Mouse (Mus musculus) ES-Bruce4 (cell line): ENCODE results near the gene Hspa12b. TPM values are rescaled to one million over a fixed set of nuclear protein-coding genes. Genes with fewer than 3 reads are reported as not detected.

Source experiments
- H3K27ac ChIP-seq: 2 replicates; pipeline ENCODE4 v1.5.1; 2012; ENCODE audit warnings: low read length, inconsistent platforms; ENCODE audit not compliant: insufficient read depth
- H3K27me3 ChIP-seq: 2 replicates; pipeline ENCODE4 v1.6.1; 2012; ENCODE audit warnings: mild to moderate bottlenecking, low read length, inconsistent platforms; ENCODE audit not compliant: control insufficient read depth, poor library complexity, insufficient read depth, severe bottlenecking
- H3K36me3 ChIP-seq: 2 replicates; pipeline ENCODE4 v1.6.1; 2012; ENCODE audit warnings: inconsistent platforms, mild to moderate bottlenecking, low read length, moderate library complexity; ENCODE audit not compliant: control insufficient read depth, poor library complexity, insufficient read depth, severe bottlenecking
- H3K4me1 ChIP-seq: one replicate; pipeline ENCODE4 v1.8.1; 2011; ENCODE audit warnings: low read length; ENCODE audit not compliant: control insufficient read depth, insufficient read depth
- H3K4me3 ChIP-seq: 2 replicates; pipeline ENCODE4 v1.5.1; 2011; ENCODE audit warnings: low read depth, mild to moderate bottlenecking, low read length
- H3K9ac ChIP-seq: 2 replicates; pipeline ENCODE4 v1.6.1; 2012; ENCODE audit warnings: low read depth, mild to moderate bottlenecking, inconsistent platforms; ENCODE audit not compliant: poor library complexity, severe bottlenecking
- H3K9me3 ChIP-seq: replicated peaks from 2 replicates; pipeline ENCODE4 v1.6.1; 2012; ENCODE audit warnings: mild to moderate bottlenecking, low read length, inconsistent platforms; ENCODE audit not compliant: control insufficient read depth, poor library complexity, insufficient read depth, severe bottlenecking
- CTCF ChIP-seq: IDR thresholded peaks from one replicate; pipeline ENCODE4 v1.8.1; 2011; ENCODE audit warnings: low read depth, low read length
- EP300 ChIP-seq: IDR thresholded peaks from 2 replicates; pipeline ENCODE4 v1.6.1; 2011; ENCODE audit warnings: low read depth, low read length; ENCODE audit not compliant: insufficient read depth
- POLR2A ChIP-seq: IDR thresholded peaks from one replicate; pipeline ENCODE4 v1.8.1; 2011; ENCODE audit warnings: low read length; ENCODE audit not compliant: insufficient read depth
- polyA plus RNA-seq: library from polyadenylated mRNA; stranded (reverse); fragments of >200 nt; gene quantifications from 2 replicates; pipeline ENCODE4 v1.2.4, GENCODE M21; 2011; ENCODE audit warnings: low read depth; ENCODE audit not compliant: missing spikeins, insufficient read depth, insufficient read length

Gene Hspa12b
- polyA plus RNA-seq, 1 experiment = 1.9 TPM

GRCm38 (mm10) chr2:131191005-131191390, 63.9 kb downstream of the Hspa12b start:
- no peaks in the 10 kb centered on the region for H3K27me3 ChIP-seq
- no peak overlapping the region for H3K4me3 ChIP-seq
- H3K36me3 ChIP-seq = no peaks in the 10 kb centered on the region
- H3K4me1 ChIP-seq = peaks cover 3% of the 10 kb centered on the region
- no peaks in the 10 kb centered on the region for H3K9me3 ChIP-seq
- H3K27ac ChIP-seq = no peak overlapping the region
- no peak overlapping the region for H3K9ac ChIP-seq
- TF ChIP-seq POLR2A = no peak
- no peak for TF ChIP-seq CTCF
- no peak for TF ChIP-seq EP300

Other genes starting within 250 kb of the Hspa12b start
- 18.0 and 26.2 TPM in 2 replicates for gene 4930402H24Rik, start 220.9 kb upstream of the Hspa12b start, polyA plus RNA-seq
- gene Atrn, start 220.8 kb upstream of the Hspa12b start, polyA plus RNA-seq = 9.8 and 11.1 TPM in 2 replicates
- gene Gfra4, start 84.2 kb upstream of the Hspa12b start, polyA plus RNA-seq = 0.73 TPM in 1 of 2 replicates, not detected in the other
- gene Adam33, start 63.5 kb upstream of the Hspa12b start, polyA plus RNA-seq = 0.37 TPM in 1 of 2 replicates, not detected in the other
- 0.16 TPM in 1 of 2 replicates, not detected in the other for gene Siglec1, start 40.5 kb upstream of the Hspa12b start, polyA plus RNA-seq
- not detected in 2 replicates for gene Gm11037, start 6.2 kb downstream of the Hspa12b start, polyA plus RNA-seq
- gene 1700037H04Rik, start 32.8 kb downstream of the Hspa12b start, polyA plus RNA-seq = 74.5 and 79.8 TPM in 2 replicates
- gene Cenpb, start 52.8 kb downstream of the Hspa12b start, polyA plus RNA-seq = 12.2 and 12.3 TPM in 2 replicates
- gene Cdc25b, start 59.7 kb downstream of the Hspa12b start, polyA plus RNA-seq = 26.1 and 28.8 TPM in 2 replicates
- gene Spef1, start 60.0 kb downstream of the Hspa12b start, polyA plus RNA-seq = 1.2 and 2.0 TPM in 2 replicates
- 6.5 and 8.5 TPM in 2 replicates for gene Ap5s1, start 79.8 kb downstream of the Hspa12b start, polyA plus RNA-seq
- gene Mavs, start 106.8 kb downstream of the Hspa12b start, polyA plus RNA-seq = 16.7 and 20.3 TPM in 2 replicates
- 67.0 and 78.5 TPM in 2 replicates for gene Pank2, start 135.2 kb downstream of the Hspa12b start, polyA plus RNA-seq
- 7.1 and 7.5 TPM in 2 replicates for gene Rnf24, start 225.6 kb downstream of the Hspa12b start, polyA plus RNA-seq